In genomic region chr5:35609381-35609780, GRCm38 (mm10) we compare ENCODE assay signal across 8 mouse cellular contexts. TPM values are rescaled to one million over a fixed set of nuclear protein-coding genes. Genes with fewer than 3 reads are reported as not detected.
DNase-seq lines count a peak whose midpoint lies in the region; ATAC-seq and TF ChIP-seq lines count a peak whose summit lies in the region.

No protein-coding gene starts in this region.

- peak overlapping the region; percentile 68 for H3K27ac ChIP-seq in kidney, embryonic 15.5 days
- peak overlapping the region; percentile 67 for H3K27ac ChIP-seq in embryonic facial prominence, embryonic 14.5 days (replicated peaks; ENCODE audit: low read depth, low read length)
- peak overlapping the region; percentile 41 for H3K27ac ChIP-seq in hindbrain, embryonic 12.5 days
- H3K27ac ChIP-seq in lung, embryonic 14.5 days (ENCODE audit: low read depth) = no peak overlapping the region
- H3K27ac ChIP-seq in stomach, embryonic 15.5 days = no peak overlapping the region

- no peaks in the 10 kb centered on the region for H3K9me3 ChIP-seq in kidney, embryonic 15.5 days (replicated peaks)
- H3K9me3 ChIP-seq in embryonic facial prominence, embryonic 14.5 days (ENCODE audit: control insufficient read depth, low read length) = no peaks in the 10 kb centered on the region
- H3K9me3 ChIP-seq in hindbrain, embryonic 12.5 days (replicated peaks) = no peaks in the 10 kb centered on the region
- no peaks in the 10 kb centered on the region for H3K9me3 ChIP-seq in lung, embryonic 14.5 days (ENCODE audit: low read depth, low read length)
- no peaks in the 10 kb centered on the region for H3K9me3 ChIP-seq in stomach, embryonic 15.5 days

- peaks cover 30% of the 10 kb centered on the region for H3K4me1 ChIP-seq in kidney, embryonic 15.5 days
- H3K4me1 ChIP-seq in embryonic facial prominence, embryonic 14.5 days (ENCODE audit: control insufficient read depth, insufficient read depth, low read length) = peaks cover 19% of the 10 kb centered on the region
- peaks cover 26% of the 10 kb centered on the region for H3K4me1 ChIP-seq in hindbrain, embryonic 12.5 days
- peaks cover 5% of the 10 kb centered on the region; the same call in 1 of the 2 replicates for H3K4me1 ChIP-seq in lung, embryonic 14.5 days (ENCODE audit: insufficient read depth)
- peaks cover 14% of the 10 kb centered on the region for H3K4me1 ChIP-seq in stomach, embryonic 15.5 days

- no peaks in the 10 kb centered on the region for H3K27me3 ChIP-seq in kidney, embryonic 15.5 days
- no peaks in the 10 kb centered on the region for H3K27me3 ChIP-seq in embryonic facial prominence, embryonic 14.5 days (replicated peaks; ENCODE audit: control insufficient read depth, insufficient read depth, low read length)
- no peaks in the 10 kb centered on the region for H3K27me3 ChIP-seq in hindbrain, embryonic 12.5 days
- H3K27me3 ChIP-seq in lung, embryonic 14.5 days (ENCODE audit: insufficient read depth, low read length) = no peaks in the 10 kb centered on the region
- H3K27me3 ChIP-seq in stomach, embryonic 15.5 days (replicated peaks) = no peaks in the 10 kb centered on the region

- H3K4me3 ChIP-seq in kidney, embryonic 15.5 days (replicated peaks) = no peak overlapping the region
- no peak overlapping the region for H3K4me3 ChIP-seq in embryonic facial prominence, embryonic 14.5 days (ENCODE audit: low read depth, low read length)
- no peak overlapping the region for H3K4me3 ChIP-seq in hindbrain, embryonic 12.5 days
- no peak overlapping the region for H3K4me3 ChIP-seq in lung, embryonic 14.5 days (ENCODE audit: low read depth, low read length)
- no peak overlapping the region for H3K4me3 ChIP-seq in stomach, embryonic 15.5 days (replicated peaks)

- no peaks in the 10 kb centered on the region for H3K36me3 ChIP-seq in kidney, embryonic 15.5 days
- no peaks in the 10 kb centered on the region for H3K36me3 ChIP-seq in embryonic facial prominence, embryonic 14.5 days (ENCODE audit: control insufficient read depth, insufficient read depth, low read length)
- H3K36me3 ChIP-seq in hindbrain, embryonic 12.5 days = peaks cover 9% of the 10 kb centered on the region; the same call in 1 of the 2 replicates
- H3K36me3 ChIP-seq in lung, embryonic 14.5 days (ENCODE audit: insufficient read depth) = no peaks in the 10 kb centered on the region
- H3K36me3 ChIP-seq in stomach, embryonic 15.5 days = no peaks in the 10 kb centered on the region

- peak overlapping the region; percentile 22; the same call in 1 of the 2 replicates for H3K4me2 ChIP-seq in kidney, embryonic 15.5 days
- no peak overlapping the region for H3K4me2 ChIP-seq in embryonic facial prominence, embryonic 14.5 days (ENCODE audit: low read depth, low read length)
- peak overlapping the region; percentile 11; the same call in 1 of the 2 replicates for H3K4me2 ChIP-seq in hindbrain, embryonic 12.5 days (replicated peaks)
- H3K4me2 ChIP-seq in lung, embryonic 14.5 days = no peak overlapping the region
- no peak overlapping the region; the same call in 1 of the 2 replicates for H3K4me2 ChIP-seq in stomach, embryonic 15.5 days

- H3K9ac ChIP-seq in kidney, embryonic 15.5 days = no peak overlapping the region
- peak overlapping the region; percentile 52; the same call in 1 of the 2 replicates for H3K9ac ChIP-seq in embryonic facial prominence, embryonic 14.5 days (ENCODE audit: low read depth, low read length)
- H3K9ac ChIP-seq in hindbrain, embryonic 12.5 days = no peak overlapping the region
- no peak overlapping the region for H3K9ac ChIP-seq in lung, embryonic 14.5 days
- H3K9ac ChIP-seq in stomach, embryonic 15.5 days = no peak overlapping the region

- no peak for TF ChIP-seq CTCF in lung, embryonic 14.5 days (IDR thresholded peaks at IDR 0.05; ENCODE audit: low read depth)

- WGBS in kidney, embryonic 15.5 days = 14% methylated on average over 12 of the region's 12 CpGs
- WGBS in embryonic facial prominence, embryonic 14.5 days = 12% methylated on average over 12 of the region's 12 CpGs
- WGBS in hindbrain, embryonic 12.5 days = 5% methylated on average over 12 of the region's 12 CpGs
- WGBS in lung, embryonic 14.5 days = 25% methylated on average over 12 of the region's 12 CpGs
- 22% methylated on average over 12 of the region's 12 CpGs for WGBS in stomach, embryonic 15.5 days

- peak; percentile 80 for ATAC-seq in kidney, embryonic 15.5 days (replicated peaks; ENCODE audit: low FRiP score)
- peak; percentile 94 for ATAC-seq in embryonic facial prominence, embryonic 14.5 days (ENCODE audit: low read depth)
- ATAC-seq in hindbrain, embryonic 12.5 days (ENCODE audit: low FRiP score) = peak; percentile 59
- peak; percentile 61; the same call in 1 of the 2 replicates for ATAC-seq in lung, embryonic 14.5 days (ENCODE audit: insufficient read depth)
- ATAC-seq in stomach, embryonic 15.5 days (ENCODE audit: insufficient read depth, low FRiP score, low read depth) = peak; percentile 44; the same call in 1 of the 2 replicates

- no peak for DNase-seq in kidney, adult 18-20 months
- peak; percentile 96 for DNase-seq in embryonic facial prominence, embryonic 14.5 days (ENCODE audit: low spot score)
- peak; percentile 71 for DNase-seq in lung, embryonic 14.5 days
- DNase-seq in frontal cortex, postnatal 36 days (ENCODE audit: low spot score in 2 of 2) = no peak
- no peak for DNase-seq in MN1 (ENCODE audit: low spot score)

RNA-seq across cellular contexts. Expression of gene Acox3, which starts 26.5 kb away (rescaled TPM):
- polyA plus RNA-seq in kidney, embryonic 15.5 days (2015; fragmentation: Nextera tagmentation; extraction: Ambion mirVana) = 12.1 and 12.5 TPM in 2 replicates
- 11.8 and 13.4 TPM in 2 replicates for polyA plus RNA-seq in embryonic facial prominence, embryonic 14.5 days (2014; fragmentation: Nextera tagmentation; extraction: Ambion mirVana)
- polyA plus RNA-seq in hindbrain, embryonic 12.5 days (2016; fragmentation: Nextera tagmentation; extraction: Ambion mirVana) = 16.3 and 19.7 TPM in 2 replicates
- 13.8 and 13.9 TPM in 2 replicates for polyA plus RNA-seq in lung, embryonic 14.5 days (2014; fragmentation: Nextera tagmentation; extraction: Ambion mirVana)
- 12.3 and 13.2 TPM in 2 replicates for polyA plus RNA-seq in stomach, embryonic 15.5 days (2015; fragmentation: Nextera tagmentation; extraction: Ambion mirVana)

RNA-seq across cellular contexts. Expression of gene Trmt44, which starts 34.5 kb away (rescaled TPM):
- polyA plus RNA-seq in kidney, embryonic 15.5 days (2015; fragmentation: Nextera tagmentation; extraction: Ambion mirVana) = 8.3 and 10.1 TPM in 2 replicates
- polyA plus RNA-seq in embryonic facial prominence, embryonic 14.5 days (2014; fragmentation: Nextera tagmentation; extraction: Ambion mirVana) = 6.6 and 7.1 TPM in 2 replicates
- 8.4 and 9.4 TPM in 2 replicates for polyA plus RNA-seq in hindbrain, embryonic 12.5 days (2016; fragmentation: Nextera tagmentation; extraction: Ambion mirVana)
- polyA plus RNA-seq in lung, embryonic 14.5 days (2014; fragmentation: Nextera tagmentation; extraction: Ambion mirVana) = 8.8 and 9.3 TPM in 2 replicates
- polyA plus RNA-seq in stomach, embryonic 15.5 days (2015; fragmentation: Nextera tagmentation; extraction: Ambion mirVana) = 7.4 and 7.7 TPM in 2 replicates

Comparison
In these comparisons a context has a peak if more than half of its experiments do, and no peak if none do; other contexts are left out.
1. ATAC-seq: peak in every context shown above with its lines; median percentile 94 in embryonic facial prominence, embryonic 14.5 days; 80 in kidney, embryonic 15.5 days; 61 in lung, embryonic 14.5 days; 59 in hindbrain, embryonic 12.5 days; 44 in stomach, embryonic 15.5 days.
2. H3K27ac ChIP-seq: peak in kidney, embryonic 15.5 days (single experiment), embryonic facial prominence, embryonic 14.5 days (single experiment) and hindbrain, embryonic 12.5 days (single experiment); none in lung, embryonic 14.5 days (single experiment) and stomach, embryonic 15.5 days (single experiment).
3. H3K4me2 ChIP-seq: peak in kidney, embryonic 15.5 days (single experiment) and hindbrain, embryonic 12.5 days (single experiment); none in embryonic facial prominence, embryonic 14.5 days (single experiment), lung, embryonic 14.5 days (single experiment) and stomach, embryonic 15.5 days (single experiment).
4. DNase-seq: peak in embryonic facial prominence, embryonic 14.5 days (single experiment) and lung, embryonic 14.5 days (single experiment); none in kidney, adult 18-20 months (single experiment), frontal cortex, postnatal 36 days (0 of 2) and MN1 (single experiment).